Comparison of ENCODE assay signal across 8 mouse cellular contexts in genomic region chr6:91156062-91156461, GRCm38 (mm10). TPM values are rescaled to one million over a fixed set of nuclear protein-coding genes. Genes with fewer than 3 reads are reported as not detected.
A peak's percentile ranks its signal among the peaks of the same experiment; 100 is the strongest.
DNase-seq lines count a peak whose midpoint lies in the region; ATAC-seq and TF ChIP-seq lines count a peak whose summit lies in the region.

No protein-coding gene starts in this region.

- H3K4me1 ChIP-seq in heart, embryonic 13.5 days, result peaks cover 70% of the 10 kb centered on the region
- peaks cover 27% of the 10 kb centered on the region for H3K4me1 ChIP-seq in G1E (ENCODE audit: insufficient read depth, low read depth, low read length)
- peaks cover 63% of the 10 kb centered on the region for H3K4me1 ChIP-seq in forebrain, embryonic 16.5 days (replicated peaks; ENCODE audit: control insufficient read depth, insufficient read depth, low read length)
- H3K4me1 ChIP-seq in liver, postnatal 0 days (ENCODE audit: insufficient read depth), result peaks cover 65% of the 10 kb centered on the region

- no peak for TF ChIP-seq CTCF in G1E (IDR thresholded peaks at IDR 0.05; ENCODE audit: low read depth, low read length)
- no peak for TF ChIP-seq CTCF in liver, postnatal 0 days (IDR thresholded peaks at IDR 0.05; ENCODE audit: low read depth)

- H3K4me2 ChIP-seq in heart, embryonic 13.5 days, result peak overlapping the region; percentile 88
- H3K4me2 ChIP-seq in forebrain, embryonic 16.5 days (ENCODE audit: low read length), result peak overlapping the region; percentile 80
- peak overlapping the region; percentile 94 for H3K4me2 ChIP-seq in liver, postnatal 0 days (ENCODE audit: low read depth, low read length)

- peak overlapping the region; percentile 76 for H3K4me3 ChIP-seq in heart, embryonic 13.5 days
- H3K4me3 ChIP-seq in G1E (ENCODE audit: low read depth, low read length), result peak overlapping the region; percentile 74; the same call in 1 of the 2 replicates
- H3K4me3 ChIP-seq in forebrain, embryonic 16.5 days (replicated peaks; ENCODE audit: low read length), result peak overlapping the region; percentile 70
- H3K4me3 ChIP-seq in liver, postnatal 0 days (ENCODE audit: low read depth, low read length), result no peak overlapping the region

- no peak for ATAC-seq in heart, embryonic 13.5 days (ENCODE audit: extremely low read depth, insufficient number of reproducible peaks, low FRiP score, low TSS enrichment)
- ATAC-seq in G1E (ENCODE audit: extremely low read depth, insufficient number of reproducible peaks, low FRiP score, poor library complexity, severe bottlenecking), result no peak
- no peak for ATAC-seq in forebrain, embryonic 16.5 days
- ATAC-seq in liver, postnatal 0 days, result no peak
- ATAC-seq in megakaryocyte-erythroid progenitor cell, adult 5-6 weeks (replicated peaks; ENCODE audit: low FRiP score, low TSS enrichment, poor library complexity, severe bottlenecking), result no peak

- WGBS in heart, embryonic 13.5 days, result 11% methylated on average over 4 of the region's 4 CpGs
- WGBS in forebrain, embryonic 16.5 days, result 24% methylated on average over 4 of the region's 4 CpGs
- 16% methylated on average over 4 of the region's 4 CpGs for WGBS in liver, postnatal 0 days (ENCODE audit: insufficient replicate concordance)

- no peak for TF ChIP-seq EP300 in liver, postnatal 0 days (IDR thresholded peaks at IDR 0.05; ENCODE audit: low read depth)

- peak overlapping the region; percentile 72; the same call in 1 of the 2 replicates for H3K27ac ChIP-seq in heart, embryonic 13.5 days (replicated peaks)
- no peak overlapping the region; the same call in 1 of the 2 replicates for H3K27ac ChIP-seq in forebrain, embryonic 16.5 days (ENCODE audit: low read length)
- H3K27ac ChIP-seq in liver, postnatal 0 days (ENCODE audit: low read depth), result peak overlapping the region; percentile 3; the same call in 1 of the 2 replicates

- H3K9ac ChIP-seq in heart, embryonic 13.5 days, result no peak overlapping the region
- H3K9ac ChIP-seq in forebrain, embryonic 16.5 days (replicated peaks; ENCODE audit: low read depth, low read length), result peak overlapping the region; percentile 79
- H3K9ac ChIP-seq in liver, postnatal 0 days (replicated peaks), result no peak overlapping the region

- DNase-seq in heart, adult 11 months, result no peak
- no peak for DNase-seq in G1E (ENCODE audit: low spot score)
- no peak for DNase-seq in liver, postnatal 0 days
- no peak for DNase-seq in thymus, postnatal 36 days
- DNase-seq in cerebellum, postnatal 10 days, result no peak

- H3K9me3 ChIP-seq in heart, embryonic 13.5 days, result no peaks in the 10 kb centered on the region
- H3K9me3 ChIP-seq in G1E (replicated peaks), result no peaks in the 10 kb centered on the region
- H3K9me3 ChIP-seq in forebrain, embryonic 16.5 days (ENCODE audit: control insufficient read depth, low read length), result no peaks in the 10 kb centered on the region
- no peaks in the 10 kb centered on the region for H3K9me3 ChIP-seq in liver, postnatal 0 days (ENCODE audit: low read length)

- H3K36me3 ChIP-seq in heart, embryonic 13.5 days, result no peaks in the 10 kb centered on the region
- no peaks in the 10 kb centered on the region for H3K36me3 ChIP-seq in G1E (replicated peaks)
- no peaks in the 10 kb centered on the region for H3K36me3 ChIP-seq in forebrain, embryonic 16.5 days (ENCODE audit: control insufficient read depth, insufficient read depth)
- no peaks in the 10 kb centered on the region for H3K36me3 ChIP-seq in liver, postnatal 0 days (replicated peaks; ENCODE audit: insufficient read depth, low read length)

- peaks cover 25% of the 10 kb centered on the region for H3K27me3 ChIP-seq in heart, embryonic 13.5 days (replicated peaks)
- peaks cover 32% of the 10 kb centered on the region for H3K27me3 ChIP-seq in G1E (ENCODE audit: insufficient read depth, low read length)
- no peaks in the 10 kb centered on the region for H3K27me3 ChIP-seq in forebrain, embryonic 16.5 days (replicated peaks; ENCODE audit: control insufficient read depth, insufficient read depth, low read length)
- no peaks in the 10 kb centered on the region; the same call in 1 of the 2 replicates for H3K27me3 ChIP-seq in liver, postnatal 0 days (ENCODE audit: insufficient read depth, low read length)

RNA-seq across cellular contexts. Expression of gene Hdac11, which starts 0.4 kb away (rescaled TPM):
- 8.2 and 9.6 TPM in 2 replicates for polyA plus RNA-seq in heart, embryonic 13.5 days (2015; fragmentation: Nextera tagmentation; extraction: Ambion mirVana)
- total RNA-seq in G1E (2014; fragmentation: Nextera tagmentation) (1.4 and 2.9 TPM in 2 replicates), G1E (2017) (0.52 and 1.4 TPM in 2 replicates)
- 0.54 and 0.74 TPM in 2 replicates for polyA plus RNA-seq in G1E (2012)
- 21.0 and 30.7 TPM in 2 replicates for polyA plus RNA-seq in forebrain, embryonic 16.5 days (2015; fragmentation: Nextera tagmentation; extraction: Ambion mirVana)
- polyA plus RNA-seq in liver, postnatal 0 days (2015; fragmentation: Nextera tagmentation; extraction: Ambion mirVana), result 3.4 and 4.6 TPM in 2 replicates
- total RNA-seq in megakaryocyte-erythroid progenitor cell, adult 5-6 weeks (2014; fragmentation: Nextera tagmentation), result 2.1 and 8.1 TPM in 2 replicates
- 0.99 and 1.0 TPM in 2 replicates for total RNA-seq in megakaryocyte-erythroid progenitor cell, adult 5-6 weeks (2017)

RNA-seq across cellular contexts. Expression of gene Nup210, which starts 39.4 kb away (rescaled TPM):
- polyA plus RNA-seq in heart, embryonic 13.5 days (2015; fragmentation: Nextera tagmentation; extraction: Ambion mirVana), result 7.6 and 8.9 TPM in 2 replicates
- total RNA-seq in G1E (2014; fragmentation: Nextera tagmentation) (97.7 and 114 TPM in 2 replicates), G1E (2017) (29.7 and 34.6 TPM in 2 replicates)
- 44.3 and 90.0 TPM in 2 replicates for polyA plus RNA-seq in G1E (2012)
- polyA plus RNA-seq in forebrain, embryonic 16.5 days (2015; fragmentation: Nextera tagmentation; extraction: Ambion mirVana), result 18.4 and 21.1 TPM in 2 replicates
- 8.5 and 11.8 TPM in 2 replicates for polyA plus RNA-seq in liver, postnatal 0 days (2015; fragmentation: Nextera tagmentation; extraction: Ambion mirVana)
- 135 and 191 TPM in 2 replicates for total RNA-seq in megakaryocyte-erythroid progenitor cell, adult 5-6 weeks (2014; fragmentation: Nextera tagmentation)
- total RNA-seq in megakaryocyte-erythroid progenitor cell, adult 5-6 weeks (2017), result 76.4 and 185 TPM in 2 replicates

RNA-seq across cellular contexts. Expression of gene Fbln2, which starts 56.2 kb away (rescaled TPM):
- 173 and 181 TPM in 2 replicates for polyA plus RNA-seq in heart, embryonic 13.5 days (2015; fragmentation: Nextera tagmentation; extraction: Ambion mirVana)
- total RNA-seq in G1E (2014; fragmentation: Nextera tagmentation), result not detected in 2 replicates
- total RNA-seq in G1E (2017), result 0.17 and 0.27 TPM in 2 replicates
- not detected in 2 replicates for polyA plus RNA-seq in G1E (2012)
- polyA plus RNA-seq in forebrain, embryonic 16.5 days (2015; fragmentation: Nextera tagmentation; extraction: Ambion mirVana), result 17.6 and 20.3 TPM in 2 replicates
- 3.8 and 4.0 TPM in 2 replicates for polyA plus RNA-seq in liver, postnatal 0 days (2015; fragmentation: Nextera tagmentation; extraction: Ambion mirVana)
- not detected in 2 replicates for total RNA-seq in megakaryocyte-erythroid progenitor cell, adult 5-6 weeks (2014; fragmentation: Nextera tagmentation)
- total RNA-seq in megakaryocyte-erythroid progenitor cell, adult 5-6 weeks (2017), result not detected in 2 replicates
